Mouse (Mus musculus) heart, adult 18-20 months (tissue): ENCODE results near the gene Krt25. TPM values are rescaled to one million over a fixed set of nuclear protein-coding genes. Genes with fewer than 3 reads are reported as not detected.
A peak's percentile ranks its signal among the peaks of the same experiment; 100 is the strongest.

Experiments
- DNase-seq, 2 experiments: peaks; one replicate each; pipeline ENCODE4 v3.0.0; 2021 to 2022; ENCODE audit warnings: mixed read lengths in 1 of 2
- total RNA-seq, 2 experiments: library from RNA; stranded (reverse); gene quantifications; 2 replicates each; pipeline ENCODE4 v1.2.3; 2021

Gene Krt25
- total RNA-seq, 2 experiments from 2014 or later: not detected

GRCm38 (mm10) chr11:99276786-99277185 lies 46.0 kb downstream of the Krt25 start:
- no peak for DNase-seq

- no peak for DNase-seq
Observed at GRCm38 (mm10) chr11:99275624-99276023, 47.1 kb downstream of the Krt25 start.

GRCm38 (mm10) chr11:99272721-99273120 lies 50.0 kb downstream of the Krt25 start:
- no peak for DNase-seq

GRCm38 (mm10) chr11:99269192-99269591 lies 53.6 kb downstream of the Krt25 start:
- no peak for DNase-seq

GRCm38 (mm10) chr11:99265796-99266195 lies 57.0 kb downstream of the Krt25 start:
- DNase-seq: peak; percentile 17 to 22

Other genes starting within 250 kb of the Krt25 start
- gene Tns4, start 233.6 kb downstream of the Krt25 start, total RNA-seq: under 1 TPM; 0.07 to 0.18 TPM
- 1 to 10 TPM in 1 of 2 experiments, under 1 TPM in 1; 0.30 to 2.8 TPM for gene Ccr7, start 167.9 kb downstream of the Krt25 start, total RNA-seq
- 10 to 100 TPM; 42.0 to 46.3 TPM for gene Smarce1, start 91.9 kb downstream of the Krt25 start, total RNA-seq
- 10 to 100 TPM; 27.8 to 33.0 TPM for gene Krt222, start 78.9 kb downstream of the Krt25 start, total RNA-seq
- not detected for gene Krt24, start 37.7 kb downstream of the Krt25 start, total RNA-seq
- not detected for gene Krt26, start 15.0 kb upstream of the Krt25 start, total RNA-seq
- gene Krt27, start 28.2 kb upstream of the Krt25 start, total RNA-seq: not detected
- gene Krt28, start 52.0 kb upstream of the Krt25 start, total RNA-seq: not detected
- gene Krt10, start 66.4 kb upstream of the Krt25 start, total RNA-seq: 1 to 10 TPM; 4.1 to 5.1 TPM
- gene Krt12, start 99.3 kb upstream of the Krt25 start, total RNA-seq: not detected
- not detected for gene Krt20, start 115.2 kb upstream of the Krt25 start, total RNA-seq
- under 1 TPM in 1 of 2 experiments, not detected in 1; 0.31 TPM for gene Krt23, start 170.2 kb upstream of the Krt25 start, total RNA-seq
- not detected for gene Krt39, start 198.4 kb upstream of the Krt25 start, total RNA-seq
- not detected for gene Krt40, start 220.2 kb upstream of the Krt25 start, total RNA-seq
- gene Krtap3-3, start 227.9 kb upstream of the Krt25 start, total RNA-seq: not detected
- not detected for gene Krtap3-2, start 233.9 kb upstream of the Krt25 start, total RNA-seq
- gene Gm11939, start 236.5 kb upstream of the Krt25 start, total RNA-seq: not detected
- gene Krtap3-1, start 243.7 kb upstream of the Krt25 start, total RNA-seq: not detected